Mouse (Mus musculus) forebrain, embryonic 16.5 days (tissue): ENCODE results near the gene Sall4. TPM values are rescaled to one million over a fixed set of nuclear protein-coding genes. Genes with fewer than 3 reads are reported as not detected.
A peak's percentile ranks its signal among the peaks of the same experiment; 100 is the strongest.

Source experiments
- ATAC-seq: fragments of 200-750 bp; cut with Nextera tagmentation; 2 replicates; pipeline ENCODE4 v1.8.0; 2017; ENCODE audit warnings: mild to moderate bottlenecking, moderate library complexity
- H3K27ac ChIP-seq: fragments of 300-500 bp; sonication (generic); 2 replicates; pipeline ENCODE4 v1.5.1; 2014; ENCODE audit warnings: low read length, control low read depth
- H3K27me3 ChIP-seq: fragments of 300-500 bp; sonication (generic); replicated peaks from 2 replicates; pipeline ENCODE4 v1.6.1; 2014; ENCODE audit warnings: low read length; ENCODE audit not compliant: control insufficient read depth, insufficient read depth
- H3K36me3 ChIP-seq: fragments of 300-500 bp; sonication (generic); 2 replicates; pipeline ENCODE4 v1.6.1; 2014; ENCODE audit not compliant: control insufficient read depth, insufficient read depth
- H3K4me1 ChIP-seq: fragments of 300-500 bp; sonication (generic); replicated peaks from 2 replicates; pipeline ENCODE4 v1.6.1; 2014; ENCODE audit warnings: low read length; ENCODE audit not compliant: control insufficient read depth, insufficient read depth
- H3K4me2 ChIP-seq: fragments of 300-500 bp; sonication (generic); 2 replicates; pipeline ENCODE4 v1.6.1; 2014; ENCODE audit warnings: mild to moderate bottlenecking, low read length, control low read depth
- H3K4me3 ChIP-seq: fragments of 300-500 bp; sonication (generic); replicated peaks from 2 replicates; pipeline ENCODE4 v1.5.1; 2014; ENCODE audit warnings: mild to moderate bottlenecking, low read length, control low read depth
- H3K9ac ChIP-seq: fragments of 300-500 bp; sonication (generic); replicated peaks from 2 replicates; pipeline ENCODE4 v1.6.1; 2014; ENCODE audit warnings: low read depth, low read length, control low read depth
- H3K9me3 ChIP-seq: fragments of 300-500 bp; sonication (generic); 2 replicates; pipeline ENCODE4 v1.6.1; 2016; ENCODE audit warnings: low read length; ENCODE audit not compliant: control insufficient read depth
- WGBS: fragments of 180-500 bp; shearing (Covaris S2); extraction: QIAGEN DNeasy Blood & Tissue Kit; methylation state at CpG from one replicate; pipeline ENCODE4 v1.1.7; 2014; 5-methylcytosine and 5-hydroxymethylcytosine counted together
- polyA plus RNA-seq: library from polyadenylated mRNA; unstranded; fragments of >200 nt; fragmentation: Nextera tagmentation; extraction: Ambion mirVana; gene quantifications from 2 replicates; pipeline ENCODE4 v1.2.1, GENCODE M21; 2015

Sall4 gene
- polyA plus RNA-seq, 1 experiment from 2014 or later, result 0.54 TPM

DNA sequence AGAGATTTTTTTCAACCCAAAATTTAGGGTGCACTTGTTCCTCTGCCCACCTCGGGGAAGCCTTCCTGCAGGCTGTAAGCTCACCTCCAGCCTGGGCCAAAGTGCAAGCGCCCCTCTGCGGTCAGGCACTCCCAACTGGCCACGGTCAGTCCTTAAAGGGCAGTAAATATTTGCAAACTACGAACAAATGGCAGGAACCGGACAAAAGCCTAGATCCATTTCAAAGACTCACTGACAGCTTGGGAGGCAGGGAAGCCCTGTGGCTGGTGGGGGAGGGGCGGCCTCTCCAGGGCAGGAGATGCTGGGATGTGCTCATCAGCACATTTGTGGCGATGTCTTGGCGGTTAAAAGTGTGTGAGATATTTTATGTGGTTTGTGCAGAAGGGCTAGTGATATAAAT lies 12.3 kb upstream of the Sall4 start:
- WGBS, result 12% methylated on average over 9 of the region's 9 CpGs
- Histone ChIP-seq H3K9ac (no peak overlapping the region), H3K9me3 (no peaks in the 10 kb centered on the region), H3K36me3 (no peaks in the 10 kb centered on the region), H3K4me1 (peaks cover 5% of the 10 kb centered on the region; the same call in 1 of the 2 replicates), H3K27me3 (no peaks in the 10 kb centered on the region), H3K27ac (no peak overlapping the region), H3K4me2 (no peak overlapping the region), H3K4me3 (no peak overlapping the region)
- ATAC-seq, result no peak

- H3K9ac ChIP-seq, result no peak overlapping the region
- no peaks in the 10 kb centered on the region for H3K36me3 ChIP-seq
- H3K4me2 ChIP-seq, result no peak overlapping the region
- ATAC-seq, result no peak
- H3K9me3 ChIP-seq, result no peaks in the 10 kb centered on the region
- H3K4me3 ChIP-seq, result no peak overlapping the region
- H3K4me1 ChIP-seq, result peaks cover 5% of the 10 kb centered on the region; the same call in 1 of the 2 replicates
- no peak overlapping the region for H3K27ac ChIP-seq
- no peaks in the 10 kb centered on the region for H3K27me3 ChIP-seq
Measured at GRCm38 (mm10) chr2:168777481-168777880, 9.7 kb upstream of the Sall4 start.

- ATAC-seq, result no peak
- Histone ChIP-seq H3K36me3 (no peaks in the 10 kb centered on the region), H3K27ac (no peak overlapping the region), H3K9ac (no peak overlapping the region), H3K9me3 (no peaks in the 10 kb centered on the region), H3K4me2 (no peak overlapping the region), H3K4me1 (peaks cover 5% of the 10 kb centered on the region; the same call in 1 of the 2 replicates), H3K27me3 (no peaks in the 10 kb centered on the region), H3K4me3 (no peak overlapping the region)
- 81% methylated on average over 3 of the region's 3 CpGs for WGBS
Measured at GRCm38 (mm10) chr2:168776238-168776637, 8.5 kb upstream of the Sall4 start.

- H3K9ac ChIP-seq, result no peak overlapping the region
- peaks cover 37% of the 10 kb centered on the region for H3K27me3 ChIP-seq
- H3K4me3 ChIP-seq, result no peak overlapping the region
- H3K9me3 ChIP-seq, result no peaks in the 10 kb centered on the region
- H3K4me1 ChIP-seq, result peaks cover 26% of the 10 kb centered on the region
- WGBS, result 25% methylated on average over 8 of the region's 8 CpGs
- no peaks in the 10 kb centered on the region for H3K36me3 ChIP-seq
- H3K27ac ChIP-seq, result no peak overlapping the region
- ATAC-seq, result no peak
- H3K4me2 ChIP-seq, result no peak overlapping the region
Measured at GRCm38 (mm10) chr2:168769259-168769658, 1.5 kb upstream of the Sall4 start.

GRCm38 (mm10) chr2:168766538-168767361 lies 993 bp downstream of the Sall4 start:
- H3K4me1 ChIP-seq, result peaks cover 39% of the 10 kb centered on the region
- WGBS, result under 1% methylated on average over 51 of the region's 52 CpGs
- H3K27ac ChIP-seq, result no peak overlapping the region
- H3K4me3 ChIP-seq, result peak overlapping the region; percentile 47
- peak overlapping the region; percentile 84 for H3K4me2 ChIP-seq
- peak overlapping the region; percentile 48 for H3K9ac ChIP-seq
- peak; percentile 63; the same call in 1 of the 2 replicates for ATAC-seq
- no peaks in the 10 kb centered on the region for H3K9me3 ChIP-seq
- H3K36me3 ChIP-seq, result no peaks in the 10 kb centered on the region
- peaks cover 49% of the 10 kb centered on the region for H3K27me3 ChIP-seq

DNA sequence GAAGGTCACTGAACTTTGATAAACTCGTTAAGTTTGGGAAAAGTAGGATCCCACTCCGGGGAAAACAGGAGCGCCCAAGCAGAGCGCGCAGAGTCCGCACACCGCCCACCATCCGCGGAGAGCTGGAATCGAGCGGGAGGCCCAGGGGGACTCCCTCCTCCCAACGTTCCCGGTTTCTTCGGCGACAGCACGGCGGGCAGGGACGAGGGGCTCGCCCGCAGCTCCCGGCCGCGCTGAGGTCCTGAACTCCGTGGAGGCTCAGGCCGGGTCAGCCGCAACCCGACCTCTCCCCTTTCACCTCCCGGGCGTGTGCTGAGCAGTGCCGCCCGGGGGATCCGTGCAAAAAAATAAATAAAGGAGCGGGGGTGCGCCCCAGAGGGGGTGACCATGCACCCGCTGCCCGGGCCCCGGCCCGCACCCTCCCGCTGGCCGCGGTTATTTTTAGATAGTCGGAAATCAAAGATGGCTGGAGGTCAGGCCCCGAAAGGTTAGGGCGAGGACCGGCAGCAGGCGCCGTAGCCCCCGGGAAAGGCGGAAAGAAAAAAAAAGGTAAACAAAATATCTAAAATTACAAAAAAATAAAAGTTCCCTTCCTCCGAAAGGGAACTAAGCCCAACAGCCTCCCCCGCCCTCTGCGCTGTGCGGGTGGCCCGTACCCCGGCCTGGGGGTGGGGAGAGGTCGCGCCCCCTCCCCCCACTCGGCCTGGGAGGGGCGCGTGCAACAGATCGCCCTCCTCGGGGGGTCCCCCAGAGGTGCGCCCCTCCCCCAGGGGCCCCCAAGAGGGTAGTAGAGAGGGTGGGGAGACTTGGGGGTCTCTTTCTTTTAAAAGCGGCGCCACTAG lies 1.8 kb downstream of the Sall4 start:
- Histone ChIP-seq H3K4me2 (peak overlapping the region; percentile 84), H3K9me3 (no peaks in the 10 kb centered on the region), H3K9ac (peak overlapping the region; percentile 52), H3K27me3 (peaks cover 55% of the 10 kb centered on the region), H3K36me3 (no peaks in the 10 kb centered on the region), H3K4me3 (peak overlapping the region; percentile 47), H3K27ac (no peak overlapping the region), H3K4me1 (peaks cover 39% of the 10 kb centered on the region)
- WGBS, result under 1% methylated on average over 65 of the region's 65 CpGs
- ATAC-seq, result no peak

- peak overlapping the region; percentile 47 for H3K4me3 ChIP-seq
- peak; percentile 43 for ATAC-seq
- H3K4me2 ChIP-seq, result peak overlapping the region; percentile 84
- WGBS, result under 1% methylated on average over 32 of the region's 32 CpGs
- H3K9me3 ChIP-seq, result no peaks in the 10 kb centered on the region
- peak overlapping the region; percentile 52 for H3K9ac ChIP-seq
- H3K27ac ChIP-seq, result no peak overlapping the region
- H3K27me3 ChIP-seq, result peaks cover 56% of the 10 kb centered on the region
- no peaks in the 10 kb centered on the region for H3K36me3 ChIP-seq
- peaks cover 39% of the 10 kb centered on the region for H3K4me1 ChIP-seq
Measured at GRCm38 (mm10) chr2:168765065-168765681, 2.6 kb downstream of the Sall4 start.

DNA sequence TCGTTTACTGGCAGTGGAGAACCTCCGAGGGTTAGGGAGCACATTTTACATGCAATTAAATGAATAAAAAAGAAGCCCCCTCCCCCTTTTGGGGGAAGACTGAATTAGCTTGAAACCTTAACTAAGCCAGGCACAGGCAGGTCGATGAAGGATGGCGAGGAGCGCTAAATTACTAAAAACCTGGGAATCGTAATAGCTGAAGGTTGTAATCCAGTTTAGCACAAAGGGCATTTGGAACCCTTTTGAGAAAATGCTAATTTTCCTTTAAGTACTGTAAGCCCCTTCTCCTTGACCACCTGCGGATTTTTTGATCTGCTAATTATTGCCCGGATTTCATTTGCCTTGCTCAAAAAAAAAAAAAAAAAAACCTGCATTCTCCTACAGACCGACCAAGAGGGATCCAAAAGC lies 3.3 kb downstream of the Sall4 start:
- under 1% methylated on average over 9 of the region's 9 CpGs for WGBS
- ATAC-seq, result no peak
- H3K4me1 ChIP-seq, result peaks cover 39% of the 10 kb centered on the region
- no peaks in the 10 kb centered on the region for H3K36me3 ChIP-seq
- H3K9ac ChIP-seq, result no peak overlapping the region
- peak overlapping the region; percentile 18; the same call in 1 of the 2 replicates for H3K4me3 ChIP-seq
- H3K4me2 ChIP-seq, result peak overlapping the region; percentile 84
- H3K27me3 ChIP-seq, result peaks cover 56% of the 10 kb centered on the region
- H3K27ac ChIP-seq, result 0 out of 2 replicates have a peak overlapping the region, but pooled peaks have one; percentile 4
- H3K9me3 ChIP-seq, result no peaks in the 10 kb centered on the region

GRCm38 (mm10) chr2:168763785-168764184 lies 4.0 kb downstream of the Sall4 start:
- Histone ChIP-seq H3K27ac (no peak overlapping the region), H3K4me2 (peak overlapping the region; percentile 84; the same call in 1 of the 2 replicates), H3K27me3 (peaks cover 55% of the 10 kb centered on the region), H3K4me1 (peaks cover 39% of the 10 kb centered on the region), H3K9ac (no peak overlapping the region), H3K9me3 (no peaks in the 10 kb centered on the region), H3K36me3 (no peaks in the 10 kb centered on the region), H3K4me3 (no peak overlapping the region)
- no peak for ATAC-seq
- WGBS, result 6% methylated on average over 7 of the region's 7 CpGs
